Mouse (Mus musculus): ENCODE data around the gene Ptpdc1.
A peak's percentile ranks its signal among the peaks of the same experiment; 100 is the strongest.

The Ptpdc1 gene

DNA sequence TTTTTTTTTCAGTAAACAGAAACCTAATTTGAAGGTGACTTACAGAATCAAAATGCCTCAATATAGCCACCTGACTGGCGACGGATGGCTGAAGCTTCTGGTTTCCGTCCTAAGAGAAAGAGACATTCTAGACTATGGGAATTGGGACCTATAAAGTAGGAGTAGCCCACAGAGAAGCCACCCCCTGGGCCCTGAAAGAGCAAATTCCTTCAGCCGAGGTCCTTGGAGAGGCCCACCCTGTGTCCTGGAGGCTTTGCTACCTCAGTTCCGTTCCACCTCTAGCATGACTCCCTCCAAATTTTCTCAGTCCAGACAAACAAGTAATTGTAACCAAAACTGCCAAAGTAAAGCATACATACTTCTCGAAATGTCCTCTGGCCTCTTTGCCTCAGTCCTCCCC lies 77.8 kb downstream of the Ptpdc1 start:
- no peak for DNase-seq (ENCODE audit: low spot score)

- peak; percentile 99 for DNase-seq (ENCODE audit: low spot score)
Measured at GRCm38 (mm10) chr13:48546330-48546917, 79.0 kb downstream of the Ptpdc1 start.

GRCm38 (mm10) chr13:48545476-48546281 lies 79.8 kb downstream of the Ptpdc1 start:
- DNase-seq (ENCODE audit: low spot score) = peak; percentile 99

DNA sequence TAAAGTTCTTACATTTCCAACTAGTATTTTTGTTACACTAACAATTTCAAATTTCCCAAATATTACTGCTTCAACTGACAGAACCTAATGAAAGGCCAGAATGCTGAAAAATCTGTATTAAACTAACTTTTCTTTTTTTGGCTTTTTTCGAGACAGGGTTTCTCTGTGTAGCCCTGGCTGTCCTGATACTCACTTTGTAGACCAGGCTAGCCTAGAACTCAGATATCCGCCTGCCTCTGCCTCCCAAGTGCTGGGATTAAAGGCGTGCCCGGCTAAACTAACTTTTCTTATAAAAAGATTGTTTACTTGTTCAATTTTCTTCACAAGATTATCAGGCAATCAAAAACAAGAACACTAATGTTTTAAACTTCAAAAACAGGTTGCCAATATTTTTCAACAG lies 80.6 kb downstream of the Ptpdc1 start:
- DNase-seq (ENCODE audit: low spot score) = no peak

DNA sequence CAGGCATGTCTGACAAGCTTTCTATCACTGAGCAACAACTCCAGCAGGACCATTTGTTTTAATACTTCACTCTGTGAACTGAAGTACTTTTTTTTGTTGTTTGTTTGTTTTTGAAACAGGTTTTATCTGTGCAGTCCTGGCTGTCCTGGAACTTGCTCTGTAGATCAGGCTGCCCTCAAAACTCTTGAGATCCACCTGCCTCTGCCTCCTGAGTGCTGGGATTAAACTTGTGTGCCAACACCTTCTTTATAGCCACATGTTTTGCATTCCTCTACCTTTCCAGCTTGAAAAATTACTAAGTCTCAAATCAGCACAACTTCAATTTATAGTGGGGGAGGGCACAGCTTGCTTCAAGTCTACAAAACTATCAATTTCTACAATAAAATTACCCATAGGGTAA lies 81.1 kb downstream of the Ptpdc1 start:
- no peak for DNase-seq (ENCODE audit: low spot score)

GRCm38 (mm10) chr13:48540488-48540887 lies 85.0 kb downstream of the Ptpdc1 start:
- DNase-seq (ENCODE audit: low spot score) = no peak

DNA sequence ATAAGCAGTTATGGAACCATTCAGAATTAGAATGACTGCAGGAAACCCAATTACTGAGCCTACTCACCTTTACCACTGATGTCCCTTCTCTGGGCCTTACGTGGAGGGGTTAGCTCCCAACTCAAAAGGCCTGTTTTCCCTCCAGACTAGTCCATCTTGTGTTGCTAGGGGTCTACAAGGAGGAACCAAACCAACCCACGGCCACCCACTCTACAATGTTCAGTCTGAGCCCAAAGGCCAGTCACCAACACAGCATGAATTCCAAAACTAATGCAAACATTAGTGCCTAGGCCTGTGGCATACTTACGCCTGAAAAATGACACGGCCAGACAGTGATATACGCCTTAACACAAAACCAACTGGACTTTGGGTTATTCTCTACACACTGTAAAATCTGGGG lies 92.0 kb downstream of the Ptpdc1 start:
- DNase-seq (ENCODE audit: low spot score) = no peak

GRCm38 (mm10) chr13:48531448-48531847 lies 94.0 kb downstream of the Ptpdc1 start:
- no peak for DNase-seq (ENCODE audit: low spot score)

- peak; percentile 54 for DNase-seq (ENCODE audit: low spot score)
Measured at GRCm38 (mm10) chr13:48530685-48531084, 94.8 kb downstream of the Ptpdc1 start.

DNA sequence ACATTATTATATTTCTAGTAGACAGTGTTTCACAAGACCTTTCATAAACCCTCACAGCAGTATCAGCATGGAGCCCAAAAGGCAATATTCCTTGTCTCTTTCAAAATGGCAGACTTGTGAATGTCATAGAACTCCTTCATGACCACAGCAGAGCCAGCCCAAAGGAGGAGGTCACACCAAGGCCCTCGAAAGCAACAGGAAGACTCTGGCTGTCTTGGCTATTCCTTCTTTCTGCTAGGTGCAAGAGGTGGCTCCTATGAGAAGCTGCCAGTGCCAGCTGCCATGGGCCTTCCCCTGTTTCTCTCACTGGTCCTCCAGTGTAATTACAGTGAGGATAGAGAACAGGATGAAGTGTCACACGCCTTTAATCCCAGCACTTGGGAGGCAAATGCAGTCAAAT lies 96.4 kb downstream of the Ptpdc1 start:
- no peak for DNase-seq (ENCODE audit: low spot score)

DNA sequence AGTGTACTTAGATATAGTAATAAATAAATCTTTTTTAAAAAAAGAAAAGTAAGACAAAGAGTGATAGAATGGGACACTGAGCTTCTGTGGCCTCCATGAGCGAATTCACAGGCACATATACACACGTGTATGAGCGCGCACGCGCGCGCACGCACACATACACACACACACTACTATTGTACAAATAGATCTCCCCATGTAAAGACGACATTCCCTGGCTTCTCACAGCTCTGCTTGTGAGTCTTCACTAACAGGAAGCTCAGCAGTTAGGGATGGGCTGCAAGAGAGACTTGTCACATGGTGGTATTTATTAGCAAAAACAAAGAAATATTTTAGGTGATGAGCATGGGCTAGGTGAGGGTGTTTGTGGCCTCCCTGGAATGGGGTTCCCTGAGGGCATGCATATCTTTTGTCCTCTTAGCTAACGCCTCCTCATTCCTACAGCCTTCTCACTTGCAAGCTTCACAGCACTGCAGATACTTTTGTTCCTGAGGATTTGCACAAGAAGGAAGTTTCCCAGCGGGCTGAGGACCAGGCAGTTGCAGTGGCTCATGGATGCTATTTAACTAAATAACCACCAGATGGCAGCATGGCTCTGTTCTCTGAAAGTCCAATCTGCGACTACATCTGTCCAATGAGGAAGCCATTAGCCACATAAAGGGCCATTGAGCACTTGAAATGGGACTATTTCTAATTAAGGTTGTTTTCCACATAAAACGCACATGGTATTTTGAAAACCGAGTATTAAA lies 97.2 kb downstream of the Ptpdc1 start:
- DNase-seq (ENCODE audit: low spot score) = peak; percentile 57
